Mouse (Mus musculus) liver, adult 2 months (tissue): ENCODE measurements around the gene Gadd45a.

ENCODE experiments used
- CTCF ChIP-seq: fragments of 200-500 bp; IDR thresholded peaks from 2 replicates; pipeline ENCODE4 v1.5.1; 2011; ENCODE audit warnings: low read depth, low read length, control low read depth
- POLR2A ChIP-seq: fragments of 200-500 bp; IDR thresholded peaks from 2 replicates; pipeline ENCODE4 v1.6.1; 2011; ENCODE audit warnings: low read length, control low read depth; ENCODE audit not compliant: insufficient read depth; ENCODE audit errors: extremely low read depth

DNA sequence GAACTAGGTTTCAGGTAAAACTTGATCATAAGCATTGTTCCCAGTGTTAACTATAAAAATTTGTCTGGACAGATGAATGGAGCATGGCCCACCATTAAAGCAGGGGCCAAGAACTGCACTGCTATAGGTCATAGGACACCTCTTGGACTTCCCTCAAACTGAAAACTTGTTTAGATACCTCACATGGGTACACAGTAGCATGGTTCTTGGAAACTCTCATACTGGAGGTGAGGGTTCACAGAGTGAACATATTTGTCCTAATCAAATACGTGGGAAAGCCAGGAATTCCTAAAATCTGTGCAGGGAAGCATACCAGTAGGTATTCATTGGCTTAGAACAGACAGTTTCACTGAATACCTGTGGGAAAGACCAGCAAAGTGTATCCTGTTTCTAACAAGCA lies 41.0 kb downstream of the Gadd45a start:
- TF ChIP-seq POLR2A (no peak), CTCF (no peak)
